Comparison of ENCODE assay signal across 9 mouse cellular contexts in the genomic region with DNA sequence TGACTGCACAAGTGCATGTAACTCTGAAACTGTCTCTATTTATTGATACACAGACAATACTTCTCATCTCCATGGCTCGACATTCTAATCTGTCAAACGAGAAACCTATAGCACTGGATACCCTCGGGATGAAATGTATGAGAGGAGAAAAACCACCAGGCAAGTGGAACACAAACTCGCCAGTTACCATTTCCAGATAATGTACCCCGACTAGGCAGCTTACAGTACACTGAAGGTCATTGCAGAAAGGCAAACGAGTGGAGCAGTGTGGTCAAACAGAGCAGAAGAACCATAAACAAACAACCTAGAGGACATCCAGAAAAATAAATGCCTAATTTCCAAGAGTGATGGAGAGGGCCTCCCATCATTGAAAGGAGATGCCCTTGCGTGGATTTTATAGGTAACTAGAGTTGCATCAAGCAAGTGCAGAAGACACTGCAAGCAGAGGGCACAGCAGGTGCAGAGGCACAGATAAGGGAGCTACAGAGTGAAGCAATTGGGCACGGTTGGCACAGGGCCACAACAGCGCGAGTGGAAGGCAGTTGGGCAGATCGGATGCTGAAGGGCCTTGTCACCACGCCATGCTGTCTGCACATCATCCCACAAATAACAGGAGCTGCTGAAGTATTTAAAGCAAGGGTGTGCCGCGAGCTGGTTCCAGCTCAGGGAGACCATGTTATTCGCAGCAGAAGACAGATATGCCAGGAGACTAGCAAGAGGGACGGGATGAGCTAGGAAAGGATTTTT.
DNase-seq lines count a peak whose midpoint lies in the region; ATAC-seq lines count a peak whose summit lies in the region.
"Had no signal": no experiment of that assay in that cellular context is flagged by ENCODE, and none has a peak within 500 bp of the region (broad histone marks: within the 10 kb centered on the region; RNA-seq: fewer than 3 reads in every experiment).

No protein-coding gene starts in this region.

- DNase-seq in ovary, postnatal 36 days (ENCODE audit: low spot score), result peak; percentile 36
- DNase-seq in ovary, postnatal 14 days (ENCODE audit: low spot score), result no peak
- peak; percentile 41 to 45 for DNase-seq in cerebellum, adult 18-20 months
- DNase-seq in gastrocnemius, postnatal 25 days, result peak; percentile 28
- DNase-seq in left cerebral cortex, adult 18-20 months (ENCODE audit: low spot score in 2 of 2), result peak; percentile 73 to 79
- DNase-seq in spleen, adult 12 weeks (ENCODE audit: low spot score), result peak; percentile 85
- no peak for DNase-seq in kidney, postnatal 25 days

- H3K4me1 ChIP-seq in kidney, embryonic 14.5 days (ENCODE audit: control insufficient read depth, insufficient read depth, low read length), result no peaks in the 10 kb centered on the region

- H3K9me3 ChIP-seq in kidney, embryonic 14.5 days (ENCODE audit: control insufficient read depth, low read length), result no peaks in the 10 kb centered on the region

- no peak overlapping the region for H3K27ac ChIP-seq in kidney, embryonic 14.5 days (ENCODE audit: low read depth, low read length)
- H3K27ac ChIP-seq: kidney, postnatal 0 days had no signal

- H3K9ac ChIP-seq in kidney, embryonic 14.5 days (ENCODE audit: low read depth, low read length), result no peak overlapping the region

- no peaks in the 10 kb centered on the region for H3K36me3 ChIP-seq in kidney, embryonic 14.5 days (ENCODE audit: control insufficient read depth, insufficient read depth, low read length)

- H3K4me2 ChIP-seq in kidney, embryonic 14.5 days (replicated peaks; ENCODE audit: low read depth, low read length), result no peak overlapping the region

- no peak overlapping the region for H3K4me3 ChIP-seq in kidney, embryonic 14.5 days (ENCODE audit: low read length)

- WGBS in kidney, embryonic 14.5 days, result 92% methylated on average over 16 of the region's 16 CpGs

- H3K27me3 ChIP-seq in kidney, embryonic 14.5 days (ENCODE audit: control insufficient read depth, insufficient read depth, low read length), result no peaks in the 10 kb centered on the region

- ATAC-seq in kidney, embryonic 14.5 days (ENCODE audit: low FRiP score, low TSS enrichment), result no peak

Comparison
In these comparisons a context has a peak if more than half of its experiments do, and no peak if none do; other contexts are left out.
1. DNase-seq: peak in ovary, postnatal 36 days (single experiment), cerebellum, adult 18-20 months (2 of 2), gastrocnemius, postnatal 25 days (single experiment), left cerebral cortex, adult 18-20 months (2 of 2) and spleen, adult 12 weeks (single experiment); none in ovary, postnatal 14 days (single experiment) and kidney, postnatal 25 days (0 of 2).